Mouse (Mus musculus) hindbrain, embryonic 16.5 days (tissue): ENCODE measurements around the gene Ttc7b. TPM values are rescaled to one million over a fixed set of nuclear protein-coding genes. Genes with fewer than 3 reads are reported as not detected.

Experiments used
- ATAC-seq: fragments of 200-750 bp; cut with Nextera tagmentation; 2 replicates; pipeline ENCODE4 v1.8.0; 2017; ENCODE audit warnings: moderate TSS enrichment, moderate library complexity
- H3K27ac ChIP-seq: fragments of 300-500 bp; sonication (generic); 2 replicates; pipeline ENCODE4 v1.5.1; 2014; ENCODE audit warnings: low read depth, mild to moderate bottlenecking, control low read depth, low read length, moderate library complexity
- H3K27me3 ChIP-seq: fragments of 300-500 bp; sonication (generic); replicated peaks from 2 replicates; pipeline ENCODE4 v1.6.1; 2014; ENCODE audit warnings: low read length; ENCODE audit not compliant: control insufficient read depth, insufficient read depth
- H3K36me3 ChIP-seq: fragments of 300-500 bp; sonication (generic); 2 replicates; pipeline ENCODE4 v1.6.1; 2014; ENCODE audit warnings: mild to moderate bottlenecking, low read length, moderate library complexity, mixed read lengths; ENCODE audit not compliant: control insufficient read depth, insufficient read depth
- H3K4me1 ChIP-seq: fragments of 300-500 bp; sonication (generic); 2 replicates; pipeline ENCODE4 v1.6.1; 2014; ENCODE audit warnings: low read depth, low read length; ENCODE audit not compliant: control insufficient read depth, insufficient read depth
- H3K4me2 ChIP-seq: fragments of 300-500 bp; sonication (generic); 2 replicates; pipeline ENCODE4 v1.6.1; 2014; ENCODE audit warnings: mild to moderate bottlenecking, low read length, control low read depth, moderate library complexity
- H3K4me3 ChIP-seq: fragments of 300-500 bp; sonication (generic); 2 replicates; pipeline ENCODE4 v1.5.1; 2014; ENCODE audit warnings: mild to moderate bottlenecking, low read length, control low read depth, moderate library complexity
- H3K9ac ChIP-seq: fragments of 300-500 bp; sonication (generic); 2 replicates; pipeline ENCODE4 v1.6.1; 2014; ENCODE audit warnings: low read depth, mild to moderate bottlenecking, control low read depth, low read length, moderate library complexity
- H3K9me3 ChIP-seq: fragments of 300-500 bp; sonication (generic); 2 replicates; pipeline ENCODE4 v1.6.1; 2014; ENCODE audit warnings: mild to moderate bottlenecking, low read length, moderate library complexity; ENCODE audit not compliant: control insufficient read depth
- WGBS: fragments of 180-500 bp; shearing (Covaris S2); extraction: QIAGEN DNeasy Blood & Tissue Kit; methylation state at CpG from one replicate; pipeline ENCODE4 v1.1.7; 2014; 5-methylcytosine and 5-hydroxymethylcytosine counted together
- polyA plus RNA-seq: library from polyadenylated mRNA; unstranded; fragments of >200 nt; fragmentation: Nextera tagmentation; extraction: Ambion mirVana; gene quantifications from 2 replicates; pipeline ENCODE4 v1.2.1, GENCODE M21; 2015

Gene Ttc7b
- polyA plus RNA-seq, 1 experiment from 2014 or later: 8.8 TPM

DNA sequence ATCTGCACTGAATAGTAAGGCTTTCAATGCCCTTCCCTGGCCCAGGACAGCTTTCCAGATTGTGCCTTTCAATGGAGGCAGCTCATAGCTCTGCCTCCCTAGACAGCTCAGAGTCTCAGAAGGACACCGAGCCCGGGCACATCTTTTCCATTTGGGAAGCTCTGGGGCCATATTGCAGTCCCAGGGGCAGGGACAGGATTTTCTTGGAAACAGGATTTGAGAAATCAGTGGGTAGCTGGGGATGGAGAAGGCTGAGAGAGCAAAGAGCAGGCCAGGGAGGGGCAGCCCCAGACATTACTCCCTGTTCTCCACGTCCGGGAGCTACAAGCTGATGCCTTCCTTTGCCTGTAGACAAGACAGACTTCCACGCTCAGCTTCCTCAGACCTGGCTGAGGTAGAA is 9.0 kb upstream of the Ttc7b start:
- Histone ChIP-seq H3K9me3 (no peaks in the 10 kb centered on the region), H3K27ac (no peak overlapping the region), H3K27me3 (no peaks in the 10 kb centered on the region), H3K4me1 (peaks cover 10% of the 10 kb centered on the region), H3K9ac (no peak overlapping the region), H3K36me3 (no peaks in the 10 kb centered on the region), H3K4me3 (no peak overlapping the region), H3K4me2 (no peak overlapping the region)
- no peak for ATAC-seq
- WGBS: 69% methylated on average over 5 of the region's 5 CpGs

DNA sequence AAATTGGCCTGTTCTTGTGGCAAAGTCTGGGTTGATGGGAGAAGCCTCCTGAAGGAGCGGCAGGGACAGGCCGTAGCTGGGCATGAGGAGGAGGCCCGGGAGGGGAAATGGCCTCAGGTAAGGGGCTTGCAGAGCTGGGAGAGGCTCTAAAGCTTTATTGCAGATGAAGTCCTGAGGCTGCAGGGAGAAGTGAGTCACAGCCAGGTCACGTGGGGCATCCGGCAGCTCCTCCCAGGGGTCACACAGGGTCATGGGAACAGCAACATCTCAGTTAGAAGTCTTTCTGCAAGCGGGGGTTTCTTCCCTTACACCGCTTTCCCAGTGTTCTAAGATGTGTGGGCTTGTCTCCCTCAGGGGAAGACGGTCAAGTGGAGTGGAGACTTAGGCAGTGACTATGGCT is 8.5 kb upstream of the Ttc7b start:
- WGBS: 23% methylated on average over 8 of the region's 8 CpGs
- Histone ChIP-seq H3K4me3 (no peak overlapping the region), H3K4me1 (peaks cover 10% of the 10 kb centered on the region), H3K9ac (no peak overlapping the region), H3K27me3 (no peaks in the 10 kb centered on the region), H3K4me2 (no peak overlapping the region), H3K27ac (no peak overlapping the region), H3K9me3 (no peaks in the 10 kb centered on the region), H3K36me3 (no peaks in the 10 kb centered on the region)
- ATAC-seq: no peak

DNA sequence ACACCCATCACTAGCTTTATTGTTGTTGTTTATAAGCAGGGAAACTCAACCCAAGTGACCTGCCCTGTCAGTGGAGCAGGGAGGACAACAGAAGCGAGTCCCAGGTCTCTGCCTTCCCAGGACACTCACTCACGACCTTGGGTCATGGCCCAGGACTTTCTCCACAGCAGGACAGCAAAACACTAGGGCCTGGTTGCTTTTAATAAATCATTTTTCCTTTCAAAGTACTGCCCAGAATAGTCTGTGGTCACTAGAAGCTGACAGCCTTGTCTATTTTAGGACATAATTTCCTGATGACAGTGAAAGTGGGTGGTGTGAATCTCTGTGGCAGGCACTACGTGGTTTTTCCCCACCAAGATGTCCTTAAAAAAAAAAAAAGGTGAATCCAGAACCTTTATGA is 7.6 kb upstream of the Ttc7b start:
- peaks cover 10% of the 10 kb centered on the region for H3K4me1 ChIP-seq
- peak overlapping the region; percentile 31; the same call in 1 of the 2 replicates for H3K27ac ChIP-seq
- peak overlapping the region; percentile 33; the same call in 1 of the 2 replicates for H3K4me3 ChIP-seq
- no peaks in the 10 kb centered on the region for H3K27me3 ChIP-seq
- no peaks in the 10 kb centered on the region for H3K9me3 ChIP-seq
- ATAC-seq: 0 out of 2 replicates have a peak, but pooled peaks have one; percentile 2
- no peaks in the 10 kb centered on the region for H3K36me3 ChIP-seq
- peak overlapping the region; percentile 54; the same call in 1 of the 2 replicates for H3K9ac ChIP-seq
- 45% methylated on average over 3 of the region's 3 CpGs for WGBS
- peak overlapping the region; percentile 70 for H3K4me2 ChIP-seq

DNA sequence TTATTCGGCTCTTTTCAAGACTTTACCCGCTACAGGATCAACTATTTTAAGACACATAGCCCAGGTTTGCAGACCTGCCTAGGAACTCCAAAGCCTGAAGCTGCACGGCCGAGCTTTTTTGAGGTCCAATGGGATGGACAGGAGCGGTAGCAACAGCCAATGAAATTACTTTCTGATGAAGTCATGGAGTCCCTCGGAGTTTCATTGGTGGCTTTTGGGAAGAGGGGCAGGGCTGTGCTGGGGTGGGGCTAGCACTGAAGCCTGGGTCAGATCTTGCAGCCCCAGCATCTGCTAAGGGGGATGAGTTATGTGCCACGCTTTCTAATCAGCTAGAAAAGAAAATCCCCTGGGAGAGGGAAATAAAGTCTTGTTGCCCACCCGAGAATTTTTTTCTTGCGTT is 7.1 kb upstream of the Ttc7b start:
- Histone ChIP-seq H3K4me2 (peak overlapping the region; percentile 70), H3K9me3 (no peaks in the 10 kb centered on the region), H3K27me3 (no peaks in the 10 kb centered on the region), H3K27ac (peak overlapping the region; percentile 31; the same call in 1 of the 2 replicates), H3K4me3 (peak overlapping the region; percentile 33), H3K4me1 (peaks cover 10% of the 10 kb centered on the region), H3K36me3 (no peaks in the 10 kb centered on the region), H3K9ac (peak overlapping the region; percentile 54; the same call in 1 of the 2 replicates)
- ATAC-seq: peak; percentile 98
- 3% methylated on average over 9 of the region's 9 CpGs for WGBS

- ATAC-seq: peak; percentile 15
- 48% methylated on average over 9 of the region's 9 CpGs for WGBS
- no peaks in the 10 kb centered on the region for H3K27me3 ChIP-seq
- H3K36me3 ChIP-seq: no peaks in the 10 kb centered on the region
- H3K27ac ChIP-seq: no peak overlapping the region
- peak overlapping the region; percentile 70 for H3K4me2 ChIP-seq
- H3K9me3 ChIP-seq: no peaks in the 10 kb centered on the region
- H3K9ac ChIP-seq: peak overlapping the region; percentile 54; the same call in 1 of the 2 replicates
- H3K4me3 ChIP-seq: peak overlapping the region; percentile 33
- peaks cover 10% of the 10 kb centered on the region for H3K4me1 ChIP-seq
Observed at GRCm38 (mm10) chr12:100527241-100527640, 6.6 kb upstream of the Ttc7b start.

GRCm38 (mm10) chr12:100525939-100526338 is 5.3 kb upstream of the Ttc7b start:
- no peak for ATAC-seq
- 82% methylated on average over 1 of the region's 1 CpGs for WGBS
- no peak overlapping the region for H3K9ac ChIP-seq
- H3K9me3 ChIP-seq: no peaks in the 10 kb centered on the region
- no peak overlapping the region for H3K27ac ChIP-seq
- H3K36me3 ChIP-seq: no peaks in the 10 kb centered on the region
- no peak overlapping the region for H3K4me2 ChIP-seq
- no peak overlapping the region for H3K4me3 ChIP-seq
- H3K4me1 ChIP-seq: peaks cover 11% of the 10 kb centered on the region
- H3K27me3 ChIP-seq: no peaks in the 10 kb centered on the region

DNA sequence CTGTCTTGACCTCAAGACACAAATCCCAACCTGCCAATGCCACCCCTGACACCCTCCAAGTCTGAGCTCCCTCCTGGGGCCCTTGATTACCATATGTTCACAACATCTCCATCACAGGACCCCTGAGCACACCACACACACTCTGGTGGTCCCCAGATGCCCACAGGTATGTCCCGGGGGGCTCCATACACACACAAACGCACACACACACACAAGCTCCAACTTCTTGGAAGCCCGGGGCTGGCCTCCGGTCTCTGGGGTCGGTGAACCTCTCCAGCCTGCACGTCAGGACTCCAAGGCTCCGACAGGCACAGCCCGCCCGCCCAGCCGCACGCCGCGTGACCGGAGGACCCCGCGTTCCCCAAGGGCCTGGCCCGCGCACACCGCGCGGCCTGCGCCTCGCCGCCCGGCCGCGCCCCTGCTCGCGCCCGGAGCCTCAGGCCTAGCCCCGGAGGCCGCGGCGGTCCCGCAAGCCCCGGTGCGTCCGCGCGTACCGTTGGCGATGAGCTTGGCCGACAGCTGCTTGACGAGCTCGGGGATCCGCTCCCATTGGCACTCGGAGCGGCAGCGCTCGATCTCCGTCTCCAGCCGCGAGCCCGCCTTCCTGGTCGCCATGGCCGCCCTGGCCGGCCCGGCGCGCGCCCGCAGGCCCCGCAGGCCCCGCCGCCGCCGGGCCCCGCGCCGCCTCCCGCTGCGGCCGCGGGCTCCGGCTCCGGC is 391 bp downstream of the Ttc7b start:
- H3K4me1 ChIP-seq: peaks cover 20% of the 10 kb centered on the region
- no peaks in the 10 kb centered on the region for H3K36me3 ChIP-seq
- H3K27ac ChIP-seq: peak overlapping the region; percentile 85
- WGBS: under 1% methylated on average over 44 of the region's 76 CpGs
- H3K4me2 ChIP-seq: peak overlapping the region; percentile 72
- H3K27me3 ChIP-seq: no peaks in the 10 kb centered on the region
- peak overlapping the region; percentile 91 for H3K4me3 ChIP-seq
- no peaks in the 10 kb centered on the region for H3K9me3 ChIP-seq
- ATAC-seq: peak; percentile 65
- H3K9ac ChIP-seq: peak overlapping the region; percentile 100

DNA sequence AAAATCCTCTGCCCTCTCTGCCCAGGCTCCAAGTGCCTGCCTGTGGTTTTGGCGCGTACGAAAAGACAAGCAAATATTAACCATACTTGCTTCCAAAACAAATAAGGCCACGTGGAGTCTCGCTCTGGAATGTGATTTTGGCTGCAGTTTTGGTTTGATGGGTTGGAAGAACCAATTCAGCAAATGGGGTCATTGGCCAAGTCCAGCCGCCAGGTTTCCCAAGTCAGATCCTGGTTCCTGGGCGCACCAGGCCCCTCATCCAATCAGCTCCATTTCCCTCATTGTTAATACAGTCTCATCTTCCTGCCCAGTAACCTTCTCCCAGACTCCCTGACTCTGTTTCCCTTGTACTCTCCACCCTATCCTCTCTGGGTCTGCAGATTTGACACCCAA is 946 bp downstream of the Ttc7b start:
- H3K4me2 ChIP-seq: peak overlapping the region; percentile 72
- peak overlapping the region; percentile 91 for H3K4me3 ChIP-seq
- 38% methylated on average over 7 of the region's 7 CpGs for WGBS
- no peaks in the 10 kb centered on the region for H3K27me3 ChIP-seq
- no peaks in the 10 kb centered on the region for H3K9me3 ChIP-seq
- peak overlapping the region; percentile 85 for H3K27ac ChIP-seq
- peak overlapping the region; percentile 100 for H3K9ac ChIP-seq
- peaks cover 20% of the 10 kb centered on the region for H3K4me1 ChIP-seq
- ATAC-seq: peak; percentile 35
- H3K36me3 ChIP-seq: no peaks in the 10 kb centered on the region

- Histone ChIP-seq H3K9me3 (no peaks in the 10 kb centered on the region), H3K9ac (no peak overlapping the region), H3K36me3 (no peaks in the 10 kb centered on the region), H3K4me1 (peaks cover 20% of the 10 kb centered on the region), H3K4me2 (no peak overlapping the region), H3K4me3 (no peak overlapping the region), H3K27ac (no peak overlapping the region), H3K27me3 (no peaks in the 10 kb centered on the region)
- no peak for ATAC-seq
- 91% methylated on average over 9 of the region's 9 CpGs for WGBS
Observed at GRCm38 (mm10) chr12:100517371-100517770, 3.3 kb downstream of the Ttc7b start.
